In the genomic region with DNA sequence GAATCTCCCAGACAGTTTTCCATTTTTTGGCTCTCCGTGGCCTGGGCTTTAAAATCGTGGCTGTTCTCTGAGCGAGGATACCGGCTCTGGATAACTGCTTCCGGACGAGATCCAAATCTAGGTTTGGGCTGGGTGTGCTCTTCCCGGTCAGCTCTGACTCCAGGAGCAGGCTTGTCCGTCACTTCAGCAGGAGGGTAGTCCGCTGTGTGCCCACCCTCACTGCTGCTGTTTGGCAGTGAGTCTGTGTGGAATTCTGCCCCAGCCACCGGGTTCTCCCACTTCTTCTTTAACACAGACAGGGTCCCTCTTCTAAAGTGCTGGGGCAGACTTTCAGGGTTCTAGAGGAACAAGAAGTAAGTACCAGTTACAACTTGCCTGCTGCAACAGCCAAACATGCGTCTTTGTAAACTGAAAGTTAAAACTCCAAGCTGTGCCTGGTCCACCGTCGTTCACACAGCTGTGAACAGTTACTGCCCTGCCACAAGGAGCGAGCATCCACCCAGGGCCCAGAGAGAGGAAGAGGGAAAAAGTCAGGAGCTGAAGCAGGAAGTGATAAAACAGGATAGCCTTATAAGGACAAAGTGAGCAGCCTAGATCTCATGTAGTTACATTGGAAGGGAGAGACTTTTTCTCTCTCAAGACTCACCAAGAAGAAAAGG, we compare ENCODE assay signal across 8 mouse cellular contexts. TPM values are rescaled to one million over a fixed set of nuclear protein-coding genes. Genes with fewer than 3 reads are reported as not detected.
DNase-seq lines count a peak whose midpoint lies in the region; ATAC-seq and TF ChIP-seq lines count a peak whose summit lies in the region.

No protein-coding gene starts in this region.

- peak overlapping the region; percentile 72 for H3K27ac ChIP-seq in left cerebral cortex, adult 2 months
- H3K27ac ChIP-seq in gastrocnemius, adult 2 months: peak overlapping the region; percentile 92
- H3K27ac ChIP-seq in hindbrain, embryonic 16.5 days (ENCODE audit: low read depth, low read length): peak overlapping the region; percentile 62

- ATAC-seq in hindbrain, embryonic 16.5 days: no peak
- ATAC-seq in frontal cortex, adult (ENCODE audit: low TSS enrichment): no peak

- intact Hi-C loops in left cerebral cortex, adult 2 months (cut with DNase I): no loop called here
- intact Hi-C loops in left cerebral cortex, postnatal 25 days (cut with DNase I): no loop called here
- intact Hi-C loops in gastrocnemius, adult 2 months (cut with DNase I): loop anchor here (5.0 kb wide), 1 partner anchor 48 kb away; no protein-coding TSS in a partner anchor

- peak overlapping the region; percentile 31 for H3K4me2 ChIP-seq in hindbrain, embryonic 16.5 days (ENCODE audit: low read length)

- H3K4me3 ChIP-seq in left cerebral cortex, adult 2 months: peak overlapping the region; percentile 36
- peak overlapping the region; percentile 70 for H3K4me3 ChIP-seq in gastrocnemius, adult 2 months
- peak overlapping the region; percentile 11 for H3K4me3 ChIP-seq in hindbrain, embryonic 16.5 days (ENCODE audit: low read length)

- no peaks in the 10 kb centered on the region for H3K27me3 ChIP-seq in hindbrain, embryonic 16.5 days (replicated peaks; ENCODE audit: control insufficient read depth, insufficient read depth, low read length)

- peak overlapping the region; percentile 15; the same call in 1 of the 2 replicates for H3K9ac ChIP-seq in hindbrain, embryonic 16.5 days (ENCODE audit: low read depth, low read length)

- no peaks in the 10 kb centered on the region for H3K36me3 ChIP-seq in hindbrain, embryonic 16.5 days (ENCODE audit: control insufficient read depth, insufficient read depth, low read length)

- peaks cover 12% of the 10 kb centered on the region for H3K4me1 ChIP-seq in hindbrain, embryonic 16.5 days (ENCODE audit: control insufficient read depth, insufficient read depth, low read depth, low read length)

- TF ChIP-seq CTCF in left cerebral cortex, adult 2 months (IDR thresholded peaks at IDR 0.05): no peak
- no peak for TF ChIP-seq CTCF in gastrocnemius, adult 2 months (IDR thresholded peaks at IDR 0.05)

- WGBS in hindbrain, embryonic 16.5 days: 52% methylated on average over 14 of the region's 14 CpGs

- DNase-seq in left cerebral cortex, adult 2 months (ENCODE audit: extremely low spot score in 1 of 2, low spot score in 2 of 2): no peak
- no peak for DNase-seq in left cerebral cortex, postnatal 25 days (ENCODE audit: low spot score in 2 of 2)
- peak; percentile 70 for DNase-seq in gastrocnemius, adult 2 months
- peak; percentile 54 to 59 for DNase-seq in lung, adult 18-20 months
- DNase-seq in ovary, postnatal 14 days (ENCODE audit: low spot score): peak; percentile 33
- DNase-seq in cerebellum, adult 9-10 months: no peak

- no peaks in the 10 kb centered on the region for H3K9me3 ChIP-seq in hindbrain, embryonic 16.5 days (ENCODE audit: control insufficient read depth, low read length)

RNA-seq across cellular contexts. Expression of a gene that starts 47.1 kb away (rescaled TPM):
- 10 to 100 TPM; 32.3 to 34.7 TPM for total RNA-seq in left cerebral cortex, adult 2 months (2021)
- total RNA-seq in left cerebral cortex, postnatal 25 days (2021): 10 to 100 TPM; 38.8 to 39.6 TPM
- 1 to 10 TPM; 4.6 to 5.4 TPM for total RNA-seq in gastrocnemius, adult 2 months (2021)
- polyA plus RNA-seq in hindbrain, embryonic 16.5 days (2015; fragmentation: Nextera tagmentation; extraction: Ambion mirVana): 91.9 and 95.2 TPM in 2 replicates

RNA-seq across cellular contexts. Expression of a gene that starts 55.5 kb away (rescaled TPM):
- total RNA-seq in left cerebral cortex, adult 2 months (2021): 10 to 100 TPM in 1 of 2 experiments, 1 to 10 TPM in 1; 9.9 to 11.0 TPM
- total RNA-seq in left cerebral cortex, postnatal 25 days (2021): 1 to 10 TPM; 9.1 to 9.3 TPM
- 1 to 10 TPM; 7.9 to 9.8 TPM for total RNA-seq in gastrocnemius, adult 2 months (2021)
- polyA plus RNA-seq in hindbrain, embryonic 16.5 days (2015; fragmentation: Nextera tagmentation; extraction: Ambion mirVana): 12.9 and 15.3 TPM in 2 replicates

Comparison
In these comparisons a context has a peak if more than half of its experiments do, and no peak if none do; other contexts are left out.
1. DNase-seq: peak in gastrocnemius, adult 2 months (single experiment), lung, adult 18-20 months (2 of 2) and ovary, postnatal 14 days (single experiment); none in left cerebral cortex, adult 2 months (0 of 2), left cerebral cortex, postnatal 25 days (0 of 2) and cerebellum, adult 9-10 months (single experiment).
2. H3K4me3 ChIP-seq: peak in every context shown above with its lines; median percentile 70 in gastrocnemius, adult 2 months; 36 in left cerebral cortex, adult 2 months; 11 in hindbrain, embryonic 16.5 days.
3. RNA of a gene that starts 47.1 kb away (total RNA-seq): 38.8 to 39.6 TPM in left cerebral cortex, postnatal 25 days and 32.3 to 34.7 TPM in left cerebral cortex, adult 2 months; 4.6 to 5.4 TPM in gastrocnemius, adult 2 months; every median in the first group is over 4 times any median in the second.
4. Peak in every context shown above with its lines, with median percentiles within 50 percentile points of each other: H3K27ac ChIP-seq.